Mouse (Mus musculus): ENCODE measurements at regions not wholly inside any gene's neighbourhood (a gene's known extent, or its start where the extent isn't known, plus 50 kb on each side); places are given as distances from the start of the nearest gene placed in this dataset.

- no peak for DNase-seq
Observed at GRCm38 (mm10) chr7:128834894-128835293, 90.2 kb downstream of the Sec23ip start.

- DNase-seq, result no peak
Observed at GRCm38 (mm10) chr7:128836435-128836834, 91.7 kb downstream of the Sec23ip start.

GRCm38 (mm10) chr7:128842561-128842960 is 97.8 kb downstream of the Sec23ip start:
- DNase-seq, result no peak

- no peak for DNase-seq
Observed at GRCm38 (mm10) chr7:128843576-128843975, 98.8 kb downstream of the Sec23ip start.

GRCm38 (mm10) chr7:128849261-128849660 is 104.5 kb downstream of the Sec23ip start:
- DNase-seq, result no peak

DNA sequence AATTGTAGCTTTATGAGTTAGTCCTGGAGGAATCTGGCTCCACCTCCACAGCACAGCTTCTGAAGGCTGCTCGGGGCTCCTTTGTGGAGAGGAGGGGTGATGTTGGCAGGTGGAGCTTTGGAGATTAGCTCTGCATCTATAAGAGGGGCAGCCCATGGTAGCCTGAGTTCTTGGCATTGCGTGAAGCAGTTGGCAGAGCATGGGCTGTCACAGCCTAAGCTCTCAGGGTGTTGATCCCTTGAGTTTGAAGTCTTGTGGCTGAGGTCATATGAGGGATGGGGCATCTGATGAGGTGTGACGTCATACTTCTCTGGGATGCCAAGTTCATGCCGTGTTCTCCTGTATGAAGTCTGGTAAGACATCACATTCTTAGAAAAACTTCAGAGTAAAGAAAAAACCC is 109.5 kb downstream of the Sec23ip start:
- DNase-seq, result no peak

DNA sequence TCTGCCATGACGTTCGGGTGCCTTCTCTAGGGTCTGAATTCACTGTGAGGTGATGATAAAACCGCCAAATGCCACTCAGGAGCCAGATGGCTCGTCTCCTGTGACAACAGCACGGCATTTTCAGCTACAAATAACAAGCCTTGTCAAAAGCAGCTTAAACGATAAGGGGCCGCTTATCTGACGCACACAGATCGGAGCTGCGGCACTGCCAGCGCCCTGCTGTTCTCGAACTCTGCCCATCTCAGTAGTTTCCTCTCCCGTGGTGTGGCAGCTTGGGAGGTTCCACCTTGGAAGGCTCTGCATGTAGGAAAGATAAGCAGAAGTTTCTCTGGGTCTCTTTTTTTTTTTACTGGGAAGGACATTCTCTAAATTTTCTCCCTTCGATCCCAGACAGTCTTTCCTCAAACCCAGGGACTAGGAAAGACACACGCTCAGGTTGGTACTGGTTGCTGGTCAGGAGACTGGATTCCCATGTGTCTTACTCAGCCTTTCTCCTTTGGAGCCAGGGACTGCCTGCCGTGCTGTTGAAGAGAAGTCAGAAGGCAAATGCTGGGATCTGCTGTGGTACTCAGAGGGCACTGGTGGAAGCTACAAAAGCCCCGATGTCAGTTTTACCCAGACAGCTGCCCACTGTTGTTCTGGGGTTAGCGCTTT is 110.1 kb downstream of the Sec23ip start:
- DNase-seq, result no peak

DNA sequence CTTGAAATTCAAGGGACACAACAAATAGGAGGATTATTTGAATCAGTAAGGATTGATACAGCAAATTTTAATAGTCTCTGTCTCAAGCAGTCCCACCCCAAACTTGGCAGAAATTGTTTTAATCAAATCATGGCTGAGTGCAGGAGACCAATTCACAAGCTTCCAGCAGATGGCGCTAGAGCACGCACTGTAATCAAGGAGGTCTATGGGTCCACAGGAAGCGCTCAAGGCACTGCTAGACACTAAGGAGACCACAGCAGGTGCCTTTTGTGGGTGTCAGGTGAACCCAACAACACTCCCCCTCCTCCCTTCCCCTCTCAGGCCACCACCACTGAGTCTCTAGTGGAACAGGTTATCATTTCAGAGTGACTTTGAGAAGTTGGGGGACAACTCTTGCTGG is 115.4 kb downstream of the Sec23ip start:
- peak; percentile 44 for DNase-seq

DNA sequence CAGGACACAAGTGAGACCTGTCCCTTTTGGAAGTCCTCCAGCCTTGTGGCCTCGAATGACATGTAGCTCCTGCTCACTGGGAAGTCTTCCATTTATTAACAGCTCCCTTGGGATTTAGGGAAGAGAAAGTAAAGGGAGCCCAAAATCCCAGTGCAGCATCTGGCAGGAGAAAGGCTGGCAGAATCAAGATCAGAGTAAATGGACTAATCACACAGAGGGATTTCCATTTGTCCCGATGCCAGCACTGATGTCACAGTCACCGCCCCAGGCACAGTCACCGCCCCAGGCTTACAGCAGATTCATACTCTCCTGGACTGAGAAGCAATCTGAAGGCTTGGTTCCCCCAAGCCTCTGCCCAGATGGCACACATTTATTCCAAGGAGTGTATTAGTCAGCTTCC is 116.0 kb downstream of the Sec23ip start:
- peak; percentile 4 for DNase-seq

- DNase-seq, result no peak
Observed at GRCm38 (mm10) chr7:128861376-128861775, 116.6 kb downstream of the Sec23ip start.

- no peak for DNase-seq
Observed at GRCm38 (mm10) chr7:128868799-128869198, 124.1 kb downstream of the Sec23ip start.

GRCm38 (mm10) chr7:128884015-128884414 is 139.3 kb downstream of the Sec23ip start:
- no peak for DNase-seq

GRCm38 (mm10) chr7:128885551-128885950 is 140.8 kb downstream of the Sec23ip start:
- no peak for DNase-seq

- DNase-seq, result no peak
Observed at GRCm38 (mm10) chr7:128910134-128910533, 165.4 kb downstream of the Sec23ip start.

- DNase-seq, result no peak
Observed at GRCm38 (mm10) chr7:128937976-128938730, 193.4 kb downstream of the Sec23ip start.

DNA sequence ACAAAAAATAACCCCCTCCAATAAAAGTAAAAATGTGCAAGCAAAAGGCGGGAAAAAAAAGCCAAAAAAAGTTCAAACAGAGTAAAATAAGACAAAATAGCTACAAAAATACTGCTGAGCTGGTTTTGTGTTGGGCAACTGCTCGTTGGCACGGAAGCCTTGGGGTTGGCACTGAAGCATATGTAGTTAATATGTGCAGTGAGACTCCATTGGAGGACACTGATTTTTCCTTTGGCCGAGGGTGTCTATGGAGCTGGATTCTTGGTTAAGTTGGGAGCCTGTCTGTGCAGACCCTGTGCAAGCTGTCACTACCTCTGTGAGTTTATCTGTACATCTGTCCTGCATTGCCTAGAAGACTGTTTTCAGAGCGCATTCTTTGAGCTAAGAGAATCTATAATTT is 215.8 kb downstream of the Sec23ip start:
- no peak for DNase-seq

DNA sequence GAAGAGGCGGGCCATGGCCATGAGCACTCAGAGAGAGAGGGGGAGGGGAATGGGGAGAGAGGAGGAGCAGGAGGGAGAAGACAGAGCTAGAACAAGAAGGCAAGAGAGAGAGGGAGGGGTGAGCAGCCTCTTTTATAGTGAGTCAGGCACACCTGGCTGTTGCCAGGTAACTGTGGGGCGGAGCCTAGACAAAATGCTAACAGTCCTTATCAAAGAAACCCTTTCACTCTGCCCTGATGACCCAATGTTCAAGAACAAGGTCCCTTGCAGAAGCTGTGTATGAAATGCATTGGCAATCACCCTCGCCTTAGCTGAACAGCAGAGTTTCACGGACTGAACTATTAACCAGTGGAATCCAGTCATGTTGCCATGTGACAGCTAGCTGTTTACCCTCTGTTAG is 235.2 kb downstream of the Sec23ip start:
- DNase-seq, result no peak

GRCm38 (mm10) chr7:128980827-128981226 is 236.1 kb downstream of the Sec23ip start:
- DNase-seq, result peak; percentile 5

- DNase-seq, result no peak
Observed at GRCm38 (mm10) chr7:128998759-128999158, 254.0 kb downstream of the Sec23ip start.

DNA sequence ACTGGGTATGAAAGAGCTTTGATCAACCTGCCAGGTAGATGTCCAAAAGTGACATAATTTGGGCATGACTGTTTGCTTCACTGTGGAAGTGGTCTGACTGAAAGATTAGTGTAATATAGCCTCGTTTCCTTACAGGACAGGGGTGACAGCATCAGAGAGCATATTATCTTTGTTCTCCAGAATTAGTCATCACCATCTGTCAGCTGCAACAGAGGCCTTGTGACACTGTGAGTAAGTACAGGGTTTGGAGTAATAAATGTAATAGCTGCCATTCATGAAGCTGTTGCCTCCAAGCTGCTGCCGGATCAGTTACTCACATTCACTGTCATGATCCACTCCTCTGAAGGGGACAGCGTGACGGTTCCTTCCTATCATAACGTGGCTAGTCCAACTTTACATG is 254.4 kb upstream of the Plpp4 start:
- peak; percentile 64 for DNase-seq

GRCm38 (mm10) chr7:129003150-129003549 is 253.7 kb upstream of the Plpp4 start:
- no peak for DNase-seq

GRCm38 (mm10) chr7:129016353-129016752 is 240.5 kb upstream of the Plpp4 start:
- DNase-seq, result no peak

- no peak for DNase-seq
Observed at GRCm38 (mm10) chr7:129027116-129027515, 229.7 kb upstream of the Plpp4 start.

GRCm38 (mm10) chr7:129048023-129048422 is 208.8 kb upstream of the Plpp4 start:
- DNase-seq, result no peak

DNA sequence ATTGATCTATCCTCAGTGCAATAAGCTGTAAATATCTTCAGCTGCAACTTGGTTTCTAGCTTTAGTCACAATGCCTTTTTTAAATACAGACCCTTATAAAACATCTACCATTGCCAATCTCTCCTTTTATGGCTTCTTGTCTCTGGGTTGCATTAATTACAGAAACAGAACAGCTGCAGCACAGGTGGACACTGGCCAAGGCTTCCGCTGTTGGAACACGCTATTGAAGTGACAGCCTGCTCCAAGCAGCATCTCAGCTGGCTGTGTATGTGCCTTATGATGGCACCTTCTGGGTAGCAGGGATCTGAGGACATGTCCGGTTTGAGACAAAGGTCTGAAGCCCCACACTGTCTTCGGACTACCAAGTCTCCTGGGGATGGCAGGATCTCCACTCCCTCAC is 207.1 kb upstream of the Plpp4 start:
- DNase-seq, result peak; percentile 35
